Mouse (Mus musculus): Measurements from ENCODE around the gene Zfp619. TPM values are rescaled to one million over a fixed set of nuclear protein-coding genes. Genes with fewer than 3 reads are reported as not detected.

Gene Zfp619
- polyA plus RNA-seq, 1 experiment: 0.26 TPM

Other genes starting within 250 kb of the Zfp619 start
- not detected in 2 replicates for gene Gm5114, start 104.6 kb upstream of the Zfp619 start, polyA plus RNA-seq (2012; rRNA removed)